ENCODE assay signal across 9 mouse cellular contexts in the genomic region with DNA sequence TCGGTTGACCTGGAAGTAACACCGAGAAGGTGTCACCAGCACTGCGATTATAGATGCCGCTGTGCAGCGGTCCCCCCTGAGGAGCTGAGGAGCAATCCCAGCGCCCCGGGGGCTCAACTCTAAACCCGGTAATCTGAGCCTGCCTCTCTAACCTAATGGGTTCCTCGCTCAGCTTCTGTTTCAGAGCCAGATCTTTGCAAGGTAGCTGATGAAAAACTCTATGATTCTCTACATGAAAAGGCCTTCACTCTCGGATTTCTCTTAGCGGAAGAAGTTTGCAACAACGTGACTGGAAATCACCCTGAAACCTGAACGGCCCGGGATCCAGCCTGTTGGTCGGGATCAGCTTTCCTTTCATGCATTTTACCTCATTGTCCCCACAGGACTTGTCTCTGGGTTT. TPM values are rescaled to one million over a fixed set of nuclear protein-coding genes. Genes with fewer than 3 reads are reported as not detected.
DNase-seq lines count a peak whose midpoint lies in the region; ATAC-seq and TF ChIP-seq lines count a peak whose summit lies in the region.
"Had no signal": no experiment of that assay in that cellular context is flagged by ENCODE, and none has a peak within 500 bp of the region (broad histone marks: within the 10 kb centered on the region; RNA-seq: fewer than 3 reads in every experiment).

No protein-coding gene starts in this region.

- peaks cover 22% of the 10 kb centered on the region; the same call in 1 of the 2 replicates for H3K4me1 ChIP-seq in heart, postnatal 0 days (ENCODE audit: control insufficient read depth, insufficient read depth)
- H3K4me1 ChIP-seq in hindbrain, embryonic 13.5 days (replicated peaks), result peaks cover 50% of the 10 kb centered on the region
- H3K4me1 ChIP-seq in midbrain, embryonic 16.5 days (ENCODE audit: control insufficient read depth, insufficient read depth, low read length), result peaks cover 28% of the 10 kb centered on the region
- H3K4me1 ChIP-seq in heart, adult 2 months (ENCODE audit: control insufficient read depth, insufficient read depth, low read length), result peaks cover 3% of the 10 kb centered on the region; the same call in 1 of the 2 replicates

- no peaks in the 10 kb centered on the region for H3K9me3 ChIP-seq in heart, postnatal 0 days (replicated peaks; ENCODE audit: control insufficient read depth, low read length)
- H3K9me3 ChIP-seq in hindbrain, embryonic 13.5 days, result no peaks in the 10 kb centered on the region
- H3K9me3 ChIP-seq in midbrain, embryonic 16.5 days (replicated peaks; ENCODE audit: control insufficient read depth, low read length, poor library complexity, severe bottlenecking), result no peaks in the 10 kb centered on the region
- H3K9me3 ChIP-seq: G1E had no signal

- H3K4me3 ChIP-seq in heart, postnatal 0 days (ENCODE audit: low read depth, low read length), result peak overlapping the region; percentile 69
- peak overlapping the region; percentile 96 for H3K4me3 ChIP-seq in hindbrain, embryonic 13.5 days
- H3K4me3 ChIP-seq in midbrain, embryonic 16.5 days (ENCODE audit: low read depth, low read length), result peak overlapping the region; percentile 89
- H3K4me3 ChIP-seq in heart, adult 2 months, result no peak overlapping the region

- H3K4me2 ChIP-seq in heart, postnatal 0 days (ENCODE audit: low read depth, low read length), result peak overlapping the region; percentile 77
- peak overlapping the region; percentile 83 for H3K4me2 ChIP-seq in hindbrain, embryonic 13.5 days
- peak overlapping the region; percentile 76 for H3K4me2 ChIP-seq in midbrain, embryonic 16.5 days (ENCODE audit: low read length)

- DNase-seq in heart, postnatal 0 days (ENCODE audit: low spot score), result no peak
- DNase-seq in heart, postnatal 10 days, result no peak
- DNase-seq in brain, embryonic 18.5 days (ENCODE audit: low read depth, low spot score), result peak; percentile 46
- no peak for DNase-seq in right cerebral cortex, postnatal 14 days
- no peak for DNase-seq in layer of hippocampus, postnatal 25 days (ENCODE audit: extremely low spot score in 1 of 2, low spot score in 1 of 2)
- DNase-seq in heart, adult 2 months, result no peak

- no peak for TF ChIP-seq POLR2A in heart, adult 2 months (IDR thresholded peaks at IDR 0.05; ENCODE audit: insufficient read depth, low read depth, low read length)

- 5% methylated on average over 15 of the region's 15 CpGs for WGBS in heart, postnatal 0 days
- WGBS in hindbrain, embryonic 13.5 days, result under 1% methylated on average over 15 of the region's 15 CpGs
- WGBS in midbrain, embryonic 16.5 days, result 2% methylated on average over 15 of the region's 15 CpGs
- 36% methylated on average over 15 of the region's 15 CpGs for WGBS in heart, adult 2 months

- no peak for ATAC-seq in heart, postnatal 0 days (ENCODE audit: insufficient read depth, low read depth)
- ATAC-seq in hindbrain, embryonic 13.5 days (ENCODE audit: low FRiP score), result no peak
- no peak for ATAC-seq in midbrain, embryonic 16.5 days

- H3K27me3 ChIP-seq in heart, postnatal 0 days (ENCODE audit: control insufficient read depth, insufficient read depth, low read length), result no peaks in the 10 kb centered on the region
- no peaks in the 10 kb centered on the region for H3K27me3 ChIP-seq in hindbrain, embryonic 13.5 days
- H3K27me3 ChIP-seq in midbrain, embryonic 16.5 days (ENCODE audit: control insufficient read depth, insufficient read depth, low read depth, low read length), result no peaks in the 10 kb centered on the region
- no peaks in the 10 kb centered on the region for H3K27me3 ChIP-seq in heart, adult 2 months (ENCODE audit: control insufficient read depth, insufficient read depth, low read length)

- TF ChIP-seq EP300 in heart, postnatal 0 days (IDR thresholded peaks at IDR 0.05; ENCODE audit: low read depth), result no peak
- TF ChIP-seq EP300 in heart, adult 2 months (IDR thresholded peaks at IDR 0.05; ENCODE audit: insufficient read depth, low read depth, low read length), result no peak

- H3K79me2 ChIP-seq in heart, adult 2 months (replicated peaks; ENCODE audit: control insufficient read depth, insufficient read depth, low read length), result no peaks in the 10 kb centered on the region

- H3K27ac ChIP-seq in heart, postnatal 0 days (ENCODE audit: low read depth), result peak overlapping the region; percentile 85
- peak overlapping the region; percentile 100 for H3K27ac ChIP-seq in hindbrain, embryonic 13.5 days
- peak overlapping the region; percentile 100 for H3K27ac ChIP-seq in midbrain, embryonic 16.5 days (ENCODE audit: low read length)
- H3K27ac ChIP-seq in heart, adult 2 months, result no peak overlapping the region

- no peaks in the 10 kb centered on the region for H3K36me3 ChIP-seq in heart, postnatal 0 days (replicated peaks; ENCODE audit: control insufficient read depth, insufficient read depth, low read length)
- peaks cover 8% of the 10 kb centered on the region; the same call in 1 of the 2 replicates for H3K36me3 ChIP-seq in hindbrain, embryonic 13.5 days
- H3K36me3 ChIP-seq in midbrain, embryonic 16.5 days (ENCODE audit: control insufficient read depth, insufficient read depth, low read length), result no peaks in the 10 kb centered on the region
- H3K36me3 ChIP-seq in heart, adult 2 months (ENCODE audit: control insufficient read depth, insufficient read depth, low read length), result no peaks in the 10 kb centered on the region
- H3K36me3 ChIP-seq: G1E had no signal

- intact Hi-C loops in heart, postnatal 10 days (cut with DNase I), result no loop called here
- intact Hi-C loops in heart, adult 2 months (cut with DNase I), result no loop called here

- no peak overlapping the region; the same call in 1 of the 2 replicates for H3K9ac ChIP-seq in heart, postnatal 0 days (replicated peaks; ENCODE audit: low read depth, low read length)
- H3K9ac ChIP-seq in hindbrain, embryonic 13.5 days, result peak overlapping the region; percentile 100
- peak overlapping the region; percentile 100 for H3K9ac ChIP-seq in midbrain, embryonic 16.5 days (ENCODE audit: low read depth, low read length)
- no peak overlapping the region for H3K9ac ChIP-seq in heart, adult 2 months (ENCODE audit: low read depth, low read length)

- no peak for TF ChIP-seq CTCF in heart, postnatal 0 days (IDR thresholded peaks at IDR 0.05; ENCODE audit: low read depth)
- TF ChIP-seq CTCF in heart, adult 2 months (IDR thresholded peaks at IDR 0.05), result no peak

RNA-seq across cellular contexts. Expression of gene Tubb2b, which starts 2.0 kb away (rescaled TPM):
- total RNA-seq in heart, postnatal 0 days (2014; rRNA removed; ENCODE audit: low replicate concordance), result 157 and 227 TPM in 2 replicates
- polyA plus RNA-seq in heart, postnatal 0 days (2015; fragmentation: Nextera tagmentation; extraction: Ambion mirVana), result 16.9 and 19.7 TPM in 2 replicates
- total RNA-seq in heart, postnatal 10 days (2021), result 10 to 100 TPM; 22.7 to 27.2 TPM
- 795 and 852 TPM in 2 replicates for polyA plus RNA-seq in hindbrain, embryonic 13.5 days (2015; fragmentation: Nextera tagmentation; extraction: Ambion mirVana)
- polyA plus RNA-seq in midbrain, embryonic 16.5 days (2015; fragmentation: Nextera tagmentation; extraction: Ambion mirVana), result 1,230 and 1,315 TPM in 2 replicates
- 100 to 1,000 TPM; 319 to 347 TPM for total RNA-seq in layer of hippocampus, postnatal 25 days (2021)
- total RNA-seq in heart, adult 2 months (2021), result 1 to 10 TPM; 2.6 to 5.3 TPM
- 6.2 and 7.8 TPM in 2 replicates for polyA plus RNA-seq in heart, adult 2 months (2012; rRNA removed)

RNA-seq across cellular contexts. Expression of gene Psmg4, which starts 30.5 kb away (rescaled TPM):
- 58.0 and 108 TPM in 2 replicates for total RNA-seq in heart, postnatal 0 days (2014; rRNA removed; ENCODE audit: low replicate concordance)
- polyA plus RNA-seq in heart, postnatal 0 days (2015; fragmentation: Nextera tagmentation; extraction: Ambion mirVana), result 86.3 and 87.8 TPM in 2 replicates
- 10 to 100 TPM; 34.0 to 39.0 TPM for total RNA-seq in heart, postnatal 10 days (2021)
- 87.0 and 94.4 TPM in 2 replicates for polyA plus RNA-seq in hindbrain, embryonic 13.5 days (2015; fragmentation: Nextera tagmentation; extraction: Ambion mirVana)
- polyA plus RNA-seq in midbrain, embryonic 16.5 days (2015; fragmentation: Nextera tagmentation; extraction: Ambion mirVana), result 71.6 and 74.6 TPM in 2 replicates
- 10 to 100 TPM; 26.2 to 26.7 TPM for total RNA-seq in layer of hippocampus, postnatal 25 days (2021)
- 10 to 100 TPM; 23.1 to 29.0 TPM for total RNA-seq in heart, adult 2 months (2021)
- 32.2 and 51.2 TPM in 2 replicates for polyA plus RNA-seq in heart, adult 2 months (2012; rRNA removed)

RNA-seq across cellular contexts. Expression of gene Tubb2a, which starts 54.5 kb away (rescaled TPM):
- total RNA-seq in heart, postnatal 0 days (2014; rRNA removed; ENCODE audit: low replicate concordance), result 291 and 343 TPM in 2 replicates
- polyA plus RNA-seq in heart, postnatal 0 days (2015; fragmentation: Nextera tagmentation; extraction: Ambion mirVana), result 90.8 and 105 TPM in 2 replicates
- total RNA-seq in heart, postnatal 10 days (2021), result 100 to 1,000 TPM; 114 to 117 TPM
- polyA plus RNA-seq in hindbrain, embryonic 13.5 days (2015; fragmentation: Nextera tagmentation; extraction: Ambion mirVana), result 1,972 and 2,142 TPM in 2 replicates
- polyA plus RNA-seq in midbrain, embryonic 16.5 days (2015; fragmentation: Nextera tagmentation; extraction: Ambion mirVana), result 3,297 and 3,828 TPM in 2 replicates
- 1,000 to 10,000 TPM; 1,288 to 1,354 TPM for total RNA-seq in layer of hippocampus, postnatal 25 days (2021)
- total RNA-seq in heart, adult 2 months (2021), result 10 to 100 TPM; 42.9 to 64.1 TPM
- 95.2 and 122 TPM in 2 replicates for polyA plus RNA-seq in heart, adult 2 months (2012; rRNA removed)

Comparison
In these comparisons a context has a peak if more than half of its experiments do, and no peak if none do; other contexts are left out.
1. H3K9ac ChIP-seq: peak in hindbrain, embryonic 13.5 days (single experiment) and midbrain, embryonic 16.5 days (single experiment); none in heart, postnatal 0 days (single experiment) and heart, adult 2 months (single experiment).
2. Peak in every context shown above with its lines, with median percentiles within 50 percentile points of each other: H3K4me2 ChIP-seq.